Mouse (Mus musculus): ENCODE results near the gene Ube2q2.
"Not testable (repeated sequence)": the region's sequence is repeated elsewhere in the genome, so short reads cannot be mapped to it uniquely, and the experiment has no call there.

Gene Ube2q2

GRCm38 (mm10) chr9:55174235-55174634 lies 25.6 kb downstream of the Ube2q2 start:
- DNase-seq, result no peak

DNA sequence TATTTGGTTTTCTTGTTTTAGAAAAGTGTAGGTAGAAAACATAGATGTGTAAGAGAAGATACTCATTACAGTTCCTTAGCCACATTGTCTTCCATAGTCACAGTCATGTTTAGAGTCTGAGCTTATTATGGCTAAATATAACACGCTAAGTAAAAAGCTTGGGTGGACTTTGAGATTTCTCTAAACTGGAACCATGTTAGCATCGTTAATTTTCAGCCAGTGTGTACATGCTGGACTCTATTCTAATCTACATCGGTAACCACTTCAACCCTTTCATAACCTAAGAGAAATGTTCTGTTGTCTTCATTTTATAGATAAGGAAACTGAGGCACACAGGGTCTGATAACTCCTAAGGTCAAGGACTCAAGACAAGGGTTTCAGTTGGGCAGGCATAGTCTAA lies 47.2 kb downstream of the Ube2q2 start:
- no peak for DNase-seq

GRCm38 (mm10) chr9:55198260-55198659 lies 49.6 kb downstream of the Ube2q2 start:
- DNase-seq, result no peak

DNA sequence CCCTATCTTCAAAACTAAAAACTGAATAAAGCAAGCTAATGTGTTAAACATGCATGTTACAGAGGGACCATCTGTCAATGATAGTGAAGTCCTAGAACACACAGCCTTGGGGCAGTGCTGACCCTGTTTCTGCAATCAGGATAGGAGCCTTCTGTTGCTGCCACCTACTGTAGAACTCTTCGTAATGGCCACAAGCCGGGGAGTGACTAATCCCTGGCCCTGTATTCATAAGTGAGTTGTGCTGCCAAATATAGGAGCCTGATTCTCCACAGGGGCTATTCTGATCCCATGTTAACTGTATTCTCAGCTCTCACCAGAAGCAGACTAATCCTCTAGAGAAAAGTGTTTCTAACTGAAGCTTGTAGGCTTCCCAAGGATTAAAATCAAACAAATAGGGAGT lies 50.7 kb downstream of the Ube2q2 start:
- no peak for DNase-seq

DNA sequence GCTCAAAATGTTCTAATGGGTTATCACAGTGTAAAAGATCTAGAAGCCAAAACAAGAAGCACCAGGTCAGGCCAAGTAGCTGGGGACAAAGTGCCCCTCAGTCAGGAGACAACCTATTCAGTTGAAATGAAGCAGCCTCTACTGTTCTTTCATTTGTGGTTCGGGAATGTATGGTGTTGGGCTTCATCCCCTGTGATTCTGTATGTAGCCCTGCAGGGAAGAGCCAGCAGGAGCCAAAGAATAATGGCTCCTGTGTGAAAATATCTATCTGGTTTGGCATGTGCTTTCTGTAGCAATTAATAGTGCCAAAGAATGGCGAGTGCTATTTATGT lies 59.8 kb downstream of the Ube2q2 start:
- DNase-seq, result peak; percentile 3

- peak; percentile 77 for DNase-seq
These were observed 60.3 kb downstream of the Ube2q2 start, which contains the start of gene Fbxo22 for GRCm38 (mm10) chr9:55208790-55209481. Gene Fbxo22 (plus strand): TSS chr9:55208925.

DNA sequence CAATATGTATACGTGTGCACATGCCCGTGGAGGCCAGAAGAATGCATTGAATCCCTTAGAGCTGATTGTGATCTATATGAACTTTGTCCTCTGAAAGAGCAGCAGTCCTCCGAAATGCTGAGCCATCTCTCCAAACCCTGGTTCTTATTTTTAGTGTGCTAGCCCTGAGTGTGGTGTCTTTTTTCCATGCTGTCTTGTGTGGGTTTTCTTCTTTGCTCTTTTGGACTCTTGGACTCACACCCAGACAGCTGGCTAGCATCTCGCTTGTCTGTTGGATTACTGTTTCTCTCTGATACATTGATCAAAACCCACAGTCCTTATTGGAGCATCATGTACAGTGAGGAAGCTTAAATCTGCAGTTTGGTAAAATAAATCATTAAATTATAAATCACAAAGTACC lies 63.0 kb downstream of the Ube2q2 start:
- DNase-seq, result no peak

DNA sequence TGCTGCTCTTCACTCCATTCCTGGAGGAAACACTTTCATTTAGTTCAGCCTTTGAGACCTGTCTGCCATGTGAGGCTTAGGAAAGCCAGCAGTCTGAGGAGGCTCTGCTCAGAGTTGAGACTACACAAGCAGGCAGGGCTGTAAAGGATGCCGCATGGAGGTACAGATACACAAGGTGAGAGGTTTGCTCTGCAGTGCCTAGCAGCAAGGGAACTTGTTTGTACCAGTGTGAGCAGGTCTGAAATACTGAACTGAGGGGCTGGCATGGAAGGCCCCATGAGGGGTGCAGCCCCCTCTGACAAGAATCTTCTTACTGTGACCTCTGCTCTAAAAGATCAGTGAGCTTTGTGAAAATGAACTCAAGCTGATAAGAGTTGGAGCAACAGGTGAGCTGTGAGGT lies 64.7 kb downstream of the Ube2q2 start:
- DNase-seq, result no peak

GRCm38 (mm10) chr9:55215056-55215455 lies 66.4 kb downstream of the Ube2q2 start:
- DNase-seq, result no peak

DNA sequence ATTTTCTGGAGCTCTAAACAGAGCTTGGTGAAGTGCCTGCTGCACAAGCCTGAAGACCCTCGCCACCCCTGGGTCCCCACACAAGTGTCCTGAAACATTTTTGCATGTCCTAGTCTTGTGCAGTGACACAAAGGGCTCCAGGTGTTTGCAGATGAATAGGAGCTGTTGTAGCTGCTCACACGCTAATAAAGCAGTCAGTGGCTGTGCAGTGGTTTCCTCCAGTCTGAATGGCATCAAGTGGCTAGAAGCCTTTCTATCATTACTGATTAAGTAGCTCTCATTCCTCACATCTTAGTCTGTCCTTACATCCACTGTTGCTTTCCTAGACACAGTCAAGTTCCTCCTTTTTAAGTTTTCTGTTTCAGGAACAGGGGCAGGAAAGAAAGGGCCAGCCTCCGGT lies 67.0 kb downstream of the Ube2q2 start:
- DNase-seq, result no peak

DNA sequence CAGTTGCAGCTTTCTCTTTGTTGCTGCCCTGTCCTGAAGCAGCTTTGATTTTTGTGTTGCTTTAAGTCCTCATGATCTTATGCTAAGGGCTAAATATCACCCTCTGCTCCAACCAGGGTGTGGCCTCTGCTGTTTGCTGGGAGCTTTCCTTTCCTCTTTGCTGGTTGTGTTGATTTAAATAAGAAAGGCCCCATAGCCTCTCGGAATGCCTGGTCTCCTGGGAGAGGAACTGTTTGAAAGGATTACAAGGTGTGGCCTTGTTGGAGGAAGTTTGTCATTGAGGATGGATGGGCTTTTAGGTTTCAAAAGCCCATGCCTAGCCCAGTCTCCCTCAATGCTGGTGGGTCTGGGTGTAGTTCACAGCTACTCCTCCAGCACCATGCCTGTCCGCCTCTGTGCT lies 67.4 kb downstream of the Ube2q2 start:
- no peak for DNase-seq

- DNase-seq, result no peak
These were observed 68.7 kb downstream of the Ube2q2 start for GRCm38 (mm10) chr9:55217381-55217780.

DNA sequence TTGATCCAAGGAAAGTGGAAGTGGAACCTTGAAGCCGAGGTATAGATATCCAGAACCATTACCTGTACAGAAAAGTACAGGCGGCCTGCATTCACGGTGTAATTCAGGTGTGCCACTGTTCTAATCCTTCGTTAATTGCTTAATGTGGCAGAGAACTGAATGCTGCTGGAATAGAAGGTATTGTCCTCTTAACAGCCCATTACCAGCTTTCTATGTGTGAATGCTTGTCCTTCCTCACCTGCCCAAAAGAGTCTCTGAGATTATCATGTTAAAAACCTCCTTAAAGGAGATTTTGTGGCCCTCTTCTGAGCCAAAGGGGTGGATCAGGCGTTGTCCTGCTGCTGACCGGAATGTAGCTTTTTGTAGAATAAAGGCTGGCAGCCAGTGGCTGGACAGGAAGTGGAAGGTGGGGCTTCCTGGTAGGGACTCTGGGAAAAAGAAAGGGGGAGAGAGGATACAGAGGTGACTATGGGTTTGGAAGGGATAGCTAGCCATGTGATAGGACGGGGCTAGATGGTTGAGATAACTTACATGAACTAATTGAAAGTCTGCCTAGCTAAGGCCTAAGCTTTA lies 76.6 kb downstream of the Ube2q2 start:
- DNase-seq, result no peak

GRCm38 (mm10) chr9:55226251-55226650 lies 77.6 kb downstream of the Ube2q2 start:
- DNase-seq, result no peak

GRCm38 (mm10) chr9:55228149-55228548 lies 79.5 kb downstream of the Ube2q2 start:
- no peak for DNase-seq

GRCm38 (mm10) chr9:55229010-55229409 lies 80.4 kb downstream of the Ube2q2 start:
- no peak for DNase-seq

GRCm38 (mm10) chr9:55231544-55231943 lies 82.9 kb downstream of the Ube2q2 start:
- DNase-seq, result no peak

DNA sequence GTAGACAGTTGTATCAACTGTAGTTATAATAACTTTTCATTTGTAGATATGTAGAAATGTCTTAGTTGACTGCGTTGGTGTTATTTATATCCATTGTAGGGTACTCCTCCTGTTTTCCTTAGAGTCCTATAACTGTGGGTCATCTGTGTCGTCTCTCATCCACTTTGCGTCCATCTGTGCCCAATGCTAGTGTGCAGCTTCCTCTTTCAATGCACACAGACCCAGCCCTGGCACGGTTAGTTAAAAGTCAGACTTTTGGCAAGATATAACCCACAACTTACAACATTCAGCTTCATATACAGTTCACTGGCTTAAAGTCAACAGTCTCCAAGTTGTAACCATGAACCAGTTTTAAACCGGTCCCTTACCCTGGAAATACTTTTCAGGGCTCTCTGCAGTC lies 83.5 kb downstream of the Ube2q2 start:
- no peak for DNase-seq

- DNase-seq, result no peak
These were observed 83.9 kb downstream of the Ube2q2 start for GRCm38 (mm10) chr9:55232586-55232985.

DNA sequence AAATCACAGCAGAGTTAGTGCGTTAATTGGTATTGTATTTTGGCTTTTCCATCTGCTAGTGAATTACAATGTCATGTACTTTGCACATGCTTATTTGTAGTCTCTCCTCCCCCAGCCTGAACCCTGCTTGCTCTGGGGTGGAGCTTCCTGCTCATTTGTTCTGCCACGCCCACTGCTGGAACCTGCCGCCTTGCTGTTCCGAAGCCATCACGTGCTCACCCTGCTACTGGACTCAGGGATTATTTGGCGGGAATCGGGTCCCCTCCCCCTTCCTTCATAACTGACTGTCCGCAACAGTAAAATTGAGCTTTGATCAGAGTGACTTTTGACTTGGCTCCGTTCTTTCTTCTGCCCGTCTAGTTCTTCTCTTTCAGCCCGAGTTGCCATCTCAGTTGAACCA lies 84.4 kb downstream of the Ube2q2 start:
- not testable (repeated sequence) for DNase-seq

GRCm38 (mm10) chr9:55236235-55237165 lies 87.8 kb downstream of the Ube2q2 start:
- DNase-seq, result no peak

DNA sequence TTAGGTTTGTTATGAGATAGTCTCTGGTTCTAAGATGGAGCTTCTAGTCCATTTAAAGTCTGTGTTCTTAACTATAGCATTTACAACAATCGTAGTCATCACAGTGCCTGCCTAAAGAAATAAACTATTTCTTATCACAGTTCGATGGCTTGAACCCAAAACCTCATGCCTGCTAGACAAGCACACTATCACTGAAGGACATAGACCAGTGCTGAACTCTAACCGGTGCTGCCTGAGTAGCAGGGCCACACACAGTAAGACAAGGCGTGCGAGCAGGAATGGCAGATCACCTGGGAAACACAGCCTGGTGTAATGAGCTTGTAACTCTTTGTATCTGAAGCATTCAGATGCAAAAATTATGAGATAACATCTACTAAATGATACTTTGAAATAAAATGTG lies 92.2 kb downstream of the Ube2q2 start:
- DNase-seq, result no peak

DNA sequence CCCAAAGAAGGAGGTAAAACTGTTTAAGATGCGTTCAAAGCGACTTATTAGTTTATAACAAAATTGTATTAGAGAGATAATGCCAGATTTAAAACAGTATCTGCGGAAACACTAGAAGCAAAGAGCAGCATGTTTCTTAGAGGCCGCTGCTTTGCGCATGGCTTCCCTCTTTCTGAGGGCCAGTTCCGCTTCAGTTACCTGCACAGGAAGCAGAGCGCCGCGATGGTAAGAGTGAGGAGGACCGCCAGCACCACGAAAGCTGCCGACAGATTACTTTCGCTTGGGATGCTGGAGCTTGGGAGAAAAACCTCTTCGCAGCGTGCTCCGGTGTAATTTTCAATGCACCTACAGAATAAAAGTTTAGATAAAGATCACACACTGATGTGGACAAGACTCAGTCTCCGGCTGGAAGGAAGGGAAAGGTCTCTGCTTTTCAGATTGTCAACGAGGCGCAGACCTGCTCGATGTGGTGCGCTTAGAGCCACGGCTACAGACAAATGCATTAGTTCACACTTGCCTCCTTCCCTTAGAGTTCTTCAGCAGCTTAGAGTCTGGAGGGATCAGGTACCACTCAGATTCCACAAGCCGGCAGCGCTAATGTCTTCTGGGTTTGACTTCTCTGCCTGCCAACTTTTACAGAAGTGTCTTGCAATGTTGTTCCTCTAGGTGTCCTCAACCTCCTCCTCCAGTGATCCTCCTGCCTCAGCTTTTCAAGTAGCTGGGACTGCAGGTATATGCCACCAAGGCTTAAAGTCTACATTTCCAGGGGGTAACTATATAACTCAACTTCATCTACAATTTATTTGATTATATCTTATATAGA lies 93.4 kb downstream of the Ube2q2 start:
- peak; percentile 44 for DNase-seq
